Mouse (Mus musculus) bone marrow, adult 2 months (tissue): ENCODE measurements around the gene Ctf2. TPM values are rescaled to one million over a fixed set of nuclear protein-coding genes. Genes with fewer than 3 reads are reported as not detected.
"Not testable (repeated sequence)": the region's sequence is repeated elsewhere in the genome, so short reads cannot be mapped to it uniquely, and the experiment has no call there.

Source experiments
- H3K27ac ChIP-seq: fragments of 200-500 bp; 2 replicates; pipeline ENCODE4 v1.5.1; 2012; ENCODE audit warnings: low read depth, mild to moderate bottlenecking, control low read depth, inconsistent platforms, low read length; ENCODE audit not compliant: control insufficient read depth, poor library complexity, insufficient read depth
- H3K4me1 ChIP-seq: fragments of 200-500 bp; 2 replicates; pipeline ENCODE4 v1.6.1; 2011; ENCODE audit warnings: low read length; ENCODE audit not compliant: control insufficient read depth, insufficient read depth
- H3K4me3 ChIP-seq: fragments of 200-500 bp; replicated peaks from 2 replicates; pipeline ENCODE3; 2011; ENCODE audit warnings: mild to moderate bottlenecking, low read depth, low read length, control low read depth; ENCODE audit not compliant: control insufficient read depth
- CTCF ChIP-seq: fragments of 200-500 bp; IDR thresholded peaks from 2 replicates; pipeline ENCODE4 v1.5.1; 2011; ENCODE audit warnings: low read length, control low read depth; ENCODE audit not compliant: control insufficient read depth, insufficient read depth
- POLR2A ChIP-seq: fragments of 200-500 bp; IDR thresholded peaks from 2 replicates; pipeline ENCODE4 v1.6.1; 2011; ENCODE audit warnings: low read depth, mild to moderate bottlenecking, control low read depth, low read length, borderline replicate concordance; ENCODE audit not compliant: control insufficient read depth
- WGBS: fragments of 180-500 bp; shearing (Covaris S2); methylation state at CpG from one replicate; pipeline ENCODE4 v1.1.7; 2018; 5-methylcytosine and 5-hydroxymethylcytosine counted together
- polyA plus RNA-seq: library from polyadenylated mRNA; stranded (reverse); fragments of >200 nt; gene quantifications from 2 replicates; pipeline ENCODE4 v1.2.4, GENCODE M21; 2011; ENCODE audit warnings: low replicate concordance; ENCODE audit not compliant: missing spikeins, insufficient read depth, insufficient read length

Ctf2 gene
- polyA plus RNA-seq, 1 experiment, result not detected

DNA sequence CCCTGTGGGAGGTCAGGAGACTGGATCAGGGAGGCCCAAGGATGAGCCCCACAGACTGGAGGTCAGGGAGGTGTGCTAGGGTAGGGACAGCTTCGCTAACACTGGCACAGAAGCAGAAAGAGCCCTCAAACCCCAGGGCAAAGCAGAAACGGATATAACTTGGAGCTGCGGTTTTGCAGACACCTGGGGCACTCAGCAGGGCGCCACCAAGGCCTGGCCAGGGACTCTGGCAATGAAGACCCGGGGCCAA, 24.1 kb downstream of the Ctf2 start:
- peaks cover 2% of the 10 kb centered on the region; the same call in 1 of the 2 replicates for H3K4me1 ChIP-seq
- under 1% methylated on average over 5 of the region's 5 CpGs for WGBS
- H3K27ac ChIP-seq, result peak overlapping the region; percentile 81
- TF ChIP-seq CTCF (no peak), POLR2A (0 out of 2 replicates have a peak, but pooled peaks have one; percentile 8)
- H3K4me3 ChIP-seq, result peak overlapping the region; percentile 70

DNA sequence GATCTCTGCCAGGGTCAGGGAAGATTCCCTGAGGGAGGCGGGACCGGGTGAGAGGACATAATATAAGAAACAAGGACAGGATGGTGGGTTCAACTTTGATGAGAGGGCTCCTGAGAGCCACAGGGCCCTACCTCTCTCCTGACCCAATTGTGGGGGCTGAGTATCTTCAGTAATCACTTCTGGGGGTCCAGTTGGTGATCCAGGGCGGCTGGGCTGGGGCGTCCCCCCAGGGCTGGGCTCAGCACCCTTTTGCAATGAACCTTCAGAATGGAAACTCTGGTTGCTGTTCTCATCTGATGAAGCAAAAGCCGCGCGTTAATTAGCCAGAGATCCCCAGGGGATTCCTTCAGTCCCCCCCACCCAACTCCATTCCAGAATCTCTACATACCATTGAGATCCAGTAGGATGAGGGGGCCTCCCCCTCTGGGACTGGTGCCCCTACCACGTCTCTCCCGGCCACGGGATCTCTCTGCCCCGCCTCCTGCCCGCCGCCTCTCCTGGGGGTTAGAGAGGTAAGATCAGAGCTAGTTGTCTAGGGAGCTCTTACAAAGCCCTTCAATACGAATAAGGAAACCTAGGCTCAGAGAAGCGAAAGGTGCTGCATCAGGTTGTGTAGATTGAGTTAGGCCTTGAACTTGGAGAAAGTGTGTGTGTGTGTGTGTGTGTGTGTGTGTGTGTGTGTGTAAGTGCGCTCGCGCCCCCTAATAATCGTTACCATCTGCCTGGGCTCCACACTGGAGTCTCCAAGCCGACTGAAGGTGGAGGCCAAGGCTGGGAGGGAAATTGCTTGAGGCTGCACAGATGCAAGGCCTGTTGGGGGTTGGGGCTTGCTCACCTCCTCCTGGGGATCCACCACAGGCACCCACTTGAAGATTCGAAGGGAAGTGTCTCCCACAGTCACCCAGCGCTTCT, 24.7 kb downstream of the Ctf2 start:
- Histone ChIP-seq H3K4me1 (peaks cover 2% of the 10 kb centered on the region; the same call in 1 of the 2 replicates), H3K27ac (peak overlapping the region; percentile 81), H3K4me3 (peak overlapping the region; percentile 70)
- WGBS, result 19% methylated on average over 22 of the region's 22 CpGs
- TF ChIP-seq CTCF, result no peak
- no peak for TF ChIP-seq POLR2A

DNA sequence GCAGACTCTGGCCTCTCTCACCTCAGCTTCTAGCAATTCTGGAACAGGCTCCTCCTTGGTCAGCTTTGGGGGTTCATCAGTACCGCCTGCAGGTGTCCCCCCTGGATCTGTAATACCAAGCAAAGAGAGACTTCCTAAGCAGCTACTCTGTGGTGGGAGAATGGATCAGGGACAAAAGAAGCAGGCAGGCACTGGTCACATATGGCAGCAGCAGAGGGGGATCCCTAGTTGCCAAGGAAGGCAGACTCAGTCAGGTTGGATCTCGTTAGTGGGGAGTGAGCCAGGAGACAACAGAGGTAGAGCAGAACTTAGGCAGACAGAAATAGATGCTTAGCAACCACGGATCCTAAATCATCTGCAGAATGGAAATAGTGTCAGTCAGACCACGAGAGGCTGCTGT, 26.3 kb downstream of the Ctf2 start:
- TF ChIP-seq CTCF, result no peak
- TF ChIP-seq POLR2A, result no peak
- H3K4me3 ChIP-seq, result no peak overlapping the region
- peaks cover 2% of the 10 kb centered on the region; the same call in 1 of the 2 replicates for H3K4me1 ChIP-seq
- WGBS, result 67% methylated on average over 4 of the region's 4 CpGs
- H3K27ac ChIP-seq, result no peak overlapping the region

DNA sequence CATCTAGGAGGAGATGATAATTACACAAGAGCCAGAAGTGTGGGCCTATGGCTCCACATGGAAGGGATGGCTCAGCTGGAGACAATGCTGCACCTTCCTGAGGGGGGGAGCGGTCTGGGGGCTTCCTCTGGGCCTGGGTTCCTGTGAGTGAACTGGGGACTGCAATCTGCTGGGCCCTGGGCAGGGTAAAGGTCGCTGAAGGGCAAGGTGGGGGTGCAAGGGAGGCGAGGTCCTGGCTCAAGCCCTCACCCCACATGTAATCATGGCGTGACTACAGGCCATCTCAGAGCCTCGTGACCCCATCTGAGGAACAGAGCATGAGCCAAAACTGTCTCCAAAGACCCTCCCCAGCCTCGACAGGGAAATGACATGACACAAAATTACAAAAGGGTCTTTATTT, 27.4 kb downstream of the Ctf2 start:
- Histone ChIP-seq H3K27ac (no peak overlapping the region), H3K4me1 (peaks cover 2% of the 10 kb centered on the region; the same call in 1 of the 2 replicates), H3K4me3 (no peak overlapping the region)
- WGBS, result 78% methylated on average over 6 of the region's 6 CpGs
- no peak for TF ChIP-seq POLR2A
- TF ChIP-seq CTCF, result no peak

DNA sequence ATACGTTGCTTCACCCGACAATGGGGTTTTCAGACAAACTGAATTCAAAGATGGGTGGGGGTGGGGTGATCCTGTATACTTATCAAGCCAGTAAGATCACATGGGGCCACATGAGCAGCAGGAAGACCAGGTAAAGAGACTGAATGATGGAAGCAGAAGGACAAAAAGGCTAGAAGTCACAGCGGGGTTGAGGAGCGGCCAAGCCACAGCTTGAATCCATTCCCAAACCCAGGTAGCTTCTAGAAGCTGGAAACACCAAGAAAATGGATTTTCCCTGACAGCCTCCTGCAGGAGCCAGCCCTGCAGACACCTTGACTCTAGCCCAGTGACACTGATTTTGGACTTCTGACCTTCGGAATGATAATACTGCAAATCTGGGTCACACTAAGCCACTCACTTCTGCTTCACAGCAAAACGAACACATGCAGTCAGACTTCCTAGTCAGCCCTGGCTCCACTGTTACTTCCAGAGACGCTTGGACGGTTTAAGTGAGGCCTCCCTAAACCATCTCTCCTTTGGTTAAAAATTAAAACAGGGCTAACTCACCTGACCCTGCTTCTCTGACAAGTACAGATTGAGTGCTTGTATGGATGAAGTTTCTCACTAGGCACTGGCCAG, 28.3 kb downstream of the Ctf2 start:
- Histone ChIP-seq H3K27ac (no peak overlapping the region), H3K4me1 (peaks cover 2% of the 10 kb centered on the region; the same call in 1 of the 2 replicates), H3K4me3 (no peak overlapping the region)
- no peak for TF ChIP-seq CTCF
- TF ChIP-seq POLR2A, result no peak
- whole genome bisulfite sequencing, result 84% methylated on average over 8 of the region's 8 CpGs

DNA sequence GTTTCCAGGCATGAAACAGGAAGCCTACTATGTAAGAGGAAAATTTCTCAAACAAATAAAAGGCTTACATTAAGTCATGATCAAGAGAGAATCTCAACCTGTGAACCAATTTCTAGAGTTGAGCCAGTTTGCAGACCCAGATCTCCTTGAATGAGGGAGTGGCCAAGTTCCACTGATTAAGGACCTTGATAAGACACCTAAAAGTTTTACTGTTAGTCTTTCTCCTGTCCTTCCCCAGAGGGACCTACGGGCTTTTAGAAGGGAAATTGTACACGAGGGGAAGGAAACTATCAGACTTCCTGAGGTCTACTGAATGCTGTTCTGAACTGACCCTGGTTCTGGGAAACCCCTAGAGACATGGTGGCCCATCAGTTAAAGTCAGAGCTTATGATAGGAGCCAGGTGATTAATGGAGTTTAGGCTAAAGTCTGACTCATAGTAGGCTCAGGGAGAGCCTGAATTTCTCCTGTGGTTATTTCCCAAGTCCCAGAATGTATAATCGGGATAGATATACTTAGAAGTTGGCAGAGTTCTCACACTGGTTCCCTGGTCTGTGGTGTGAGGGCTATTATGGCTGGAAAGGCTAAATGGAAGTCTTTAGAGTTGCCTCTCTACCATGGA, 31.1 kb downstream of the Ctf2 start:
- TF ChIP-seq CTCF, result no peak
- H3K4me3 ChIP-seq, result no peak overlapping the region
- no peak overlapping the region for H3K27ac ChIP-seq
- WGBS, result 22% methylated on average over 3 of the region's 3 CpGs
- no peaks in the 10 kb centered on the region; the same call in 1 of the 2 replicates for H3K4me1 ChIP-seq

DNA sequence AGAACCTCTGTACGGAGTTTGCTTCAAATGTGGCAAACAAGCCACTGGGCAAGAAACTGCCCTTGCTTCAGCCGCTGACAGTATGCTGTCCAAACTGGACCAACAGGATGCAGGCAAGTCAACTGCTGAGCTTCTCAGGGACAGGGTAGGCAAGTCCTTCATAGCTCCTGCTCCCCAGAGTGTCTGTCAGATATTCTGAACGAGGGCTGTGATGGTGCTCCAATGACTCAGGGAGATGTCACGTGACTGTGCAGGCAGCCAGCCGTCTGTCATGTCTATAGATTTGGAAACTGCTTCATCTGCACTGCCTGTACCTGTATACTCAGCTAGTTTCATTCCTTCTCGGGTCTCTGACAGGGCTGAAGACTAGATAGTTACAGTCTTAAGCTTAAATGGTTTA, 33.0 kb downstream of the Ctf2 start:
- no peak overlapping the region for H3K4me3 ChIP-seq
- no peak overlapping the region for H3K27ac ChIP-seq
- H3K4me1 ChIP-seq, result no peaks in the 10 kb centered on the region; the same call in 1 of the 2 replicates
- TF ChIP-seq POLR2A (no peak), CTCF (no peak)
- WGBS, result 76% methylated on average over 6 of the region's 6 CpGs

DNA sequence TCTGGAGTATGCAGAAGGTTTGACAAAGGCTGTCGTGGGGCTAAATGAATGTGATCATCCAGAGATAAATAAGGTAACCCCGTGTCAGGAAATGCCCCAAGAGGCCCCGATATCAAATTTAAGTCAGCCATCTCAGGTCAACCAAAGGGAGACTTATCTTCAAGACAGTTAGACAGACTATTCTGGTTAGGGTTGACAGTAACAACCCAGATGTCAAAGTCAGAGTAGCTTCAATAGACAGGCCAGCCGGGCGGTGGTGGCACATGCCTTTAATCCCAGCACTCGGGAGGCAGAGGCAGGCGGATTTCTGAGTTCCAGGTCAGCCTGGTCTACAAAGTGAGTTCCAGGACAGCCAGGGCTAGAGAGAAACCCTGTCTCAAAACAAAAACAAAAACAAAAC, 38.2 kb downstream of the Ctf2 start:
- H3K27ac ChIP-seq, H3K4me3 ChIP-seq, H3K4me1 ChIP-seq: not testable (repeated sequence)
- WGBS, result 71% methylated on average over 7 of the region's 7 CpGs
